Mouse (Mus musculus) intestine, embryonic 15.5 days (tissue): Measurements from ENCODE around the gene Tenm4. TPM values are rescaled to one million over a fixed set of nuclear protein-coding genes. Genes with fewer than 3 reads are reported as not detected.

Experiments
- ATAC-seq: fragments of 200-750 bp; cut with Nextera tagmentation; 2 replicates; pipeline ENCODE4 v1.8.0; 2017; ENCODE audit warnings: moderate TSS enrichment, moderate library complexity
- H3K27ac ChIP-seq: fragments of 300-500 bp; sonication (generic); 2 replicates; pipeline ENCODE4 v1.5.1; 2015; ENCODE audit warnings: mild to moderate bottlenecking, inconsistent platforms
- H3K27me3 ChIP-seq: fragments of 300-500 bp; sonication (generic); replicated peaks from 2 replicates; pipeline ENCODE4 v1.6.1; 2015; ENCODE audit warnings: inconsistent platforms
- H3K36me3 ChIP-seq: fragments of 300-500 bp; sonication (generic); 2 replicates; pipeline ENCODE4 v1.6.1; 2015; ENCODE audit warnings: inconsistent platforms
- H3K4me1 ChIP-seq: fragments of 300-500 bp; sonication (generic); replicated peaks from 2 replicates; pipeline ENCODE4 v1.6.1; 2015; ENCODE audit warnings: inconsistent platforms
- H3K4me2 ChIP-seq: fragments of 300-500 bp; sonication (generic); replicated peaks from 2 replicates; pipeline ENCODE4 v1.6.1; 2015; ENCODE audit warnings: mild to moderate bottlenecking, inconsistent platforms
- H3K4me3 ChIP-seq: fragments of 300-500 bp; sonication (generic); replicated peaks from 2 replicates; pipeline ENCODE4 v1.5.1; 2015; ENCODE audit warnings: inconsistent platforms
- H3K9ac ChIP-seq: fragments of 300-500 bp; sonication (generic); 2 replicates; pipeline ENCODE4 v1.6.1; 2015; ENCODE audit warnings: inconsistent platforms
- H3K9me3 ChIP-seq: fragments of 300-500 bp; sonication (generic); 2 replicates; pipeline ENCODE4 v1.6.1; 2016; ENCODE audit warnings: inconsistent platforms
- WGBS: fragments of 180-500 bp; shearing (Covaris S2); methylation state at CpG from one replicate; pipeline ENCODE4 v1.1.7; 2015; 5-methylcytosine and 5-hydroxymethylcytosine counted together
- polyA plus RNA-seq: library from polyadenylated mRNA; unstranded; fragments of >200 nt; fragmentation: Nextera tagmentation; extraction: Ambion mirVana; gene quantifications from 2 replicates; pipeline ENCODE4 v1.2.1, GENCODE M21; 2015

Tenm4 gene
- polyA plus RNA-seq, 1 experiment from 2014 or later, result 22.0 TPM

- no peak overlapping the region for H3K9ac ChIP-seq
- ATAC-seq, result peak; percentile 18; the same call in 1 of the 2 replicates
- no peak overlapping the region for H3K4me3 ChIP-seq
- H3K27ac ChIP-seq, result peak overlapping the region; percentile 64
- 40% methylated on average over 5 of the region's 5 CpGs for WGBS
- no peaks in the 10 kb centered on the region for H3K27me3 ChIP-seq
- no peaks in the 10 kb centered on the region for H3K36me3 ChIP-seq
- no peaks in the 10 kb centered on the region for H3K9me3 ChIP-seq
- peaks cover 7% of the 10 kb centered on the region; the same call in 1 of the 2 replicates for H3K4me1 ChIP-seq
- no peak overlapping the region for H3K4me2 ChIP-seq
Observed at GRCm38 (mm10) chr7:96510396-96510795, 339.4 kb downstream of the Tenm4 start.

DNA sequence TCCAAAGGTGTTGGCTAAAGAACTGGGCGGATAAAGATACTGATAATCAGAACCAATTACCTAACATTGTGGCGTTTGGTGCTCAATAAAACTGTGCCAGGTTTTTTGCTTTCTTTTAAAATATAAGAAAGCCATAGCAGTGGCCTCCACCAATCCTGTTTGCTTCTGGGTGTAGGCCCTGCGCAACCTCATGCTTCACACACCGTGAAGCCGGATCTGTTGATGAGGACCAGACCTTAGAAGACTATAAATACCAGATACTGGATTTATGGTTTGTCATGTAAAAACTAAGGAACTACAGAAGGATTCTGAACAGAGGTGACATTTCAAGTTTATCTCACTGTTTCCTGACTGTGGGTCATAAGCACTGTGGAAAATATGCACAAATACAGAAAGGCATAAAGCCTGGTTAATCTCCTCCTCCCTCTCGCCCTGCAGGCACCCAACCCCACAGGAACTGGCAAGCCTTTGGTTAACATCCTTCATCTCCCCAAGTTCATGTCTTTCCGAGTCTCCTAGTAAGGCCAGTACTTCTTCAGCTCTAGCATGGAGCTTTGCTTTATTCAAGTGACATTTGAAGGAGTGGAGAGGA lies 340.1 kb downstream of the Tenm4 start:
- peak; percentile 83 for ATAC-seq
- WGBS, result 52% methylated on average over 7 of the region's 7 CpGs
- Histone ChIP-seq H3K4me2 (no peak overlapping the region), H3K9me3 (no peaks in the 10 kb centered on the region), H3K9ac (no peak overlapping the region), H3K4me1 (peaks cover 7% of the 10 kb centered on the region; the same call in 1 of the 2 replicates), H3K36me3 (no peaks in the 10 kb centered on the region), H3K27ac (peak overlapping the region; percentile 71), H3K4me3 (no peak overlapping the region), H3K27me3 (no peaks in the 10 kb centered on the region)

DNA sequence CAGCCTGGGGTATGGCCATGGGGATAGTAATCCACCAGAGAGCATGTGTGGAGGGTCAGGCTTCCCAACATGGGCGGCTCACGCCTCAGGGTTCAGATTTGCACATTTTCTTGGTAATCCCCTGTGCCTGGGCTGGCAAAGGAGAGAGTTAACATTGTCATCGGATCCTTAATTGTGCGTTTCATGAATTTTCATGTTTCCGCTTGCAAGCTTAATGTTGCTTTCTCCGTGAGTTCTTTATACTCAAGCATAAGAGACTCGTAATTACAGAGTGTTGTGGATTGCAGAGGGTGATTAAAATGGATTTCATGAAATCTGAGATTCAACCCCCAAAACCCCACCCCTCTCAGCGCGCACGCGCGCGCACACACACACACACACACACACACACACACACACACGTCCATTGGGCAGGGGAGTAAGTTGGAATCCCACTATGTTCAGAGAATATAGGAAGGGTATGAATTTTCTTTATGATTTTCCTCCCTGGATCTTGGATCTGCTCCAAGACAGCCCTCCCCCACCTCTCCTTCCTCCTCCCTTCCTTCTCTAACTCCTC lies 341.0 kb downstream of the Tenm4 start:
- 75% methylated on average over 14 of the region's 14 CpGs for WGBS
- ATAC-seq, result no peak

DNA sequence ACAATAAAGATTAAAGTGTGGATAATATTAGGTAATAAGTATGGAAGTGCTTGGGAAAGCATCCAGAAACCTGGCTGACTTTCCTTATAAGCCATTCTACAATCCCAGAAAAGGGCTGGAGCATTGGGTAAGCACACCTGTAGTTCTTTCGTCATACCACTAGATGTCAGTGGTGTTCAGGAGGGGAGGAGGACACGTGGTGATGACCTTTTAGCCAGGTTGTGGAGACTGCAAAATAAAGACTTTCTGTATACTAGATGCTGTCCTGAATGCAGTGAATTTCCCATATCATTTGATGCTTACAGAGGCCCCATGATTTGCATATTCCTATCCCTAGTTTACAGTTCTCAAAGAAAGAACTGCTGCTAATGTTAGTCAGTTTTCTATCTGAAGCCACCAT lies 348.2 kb downstream of the Tenm4 start:
- Histone ChIP-seq H3K9ac (no peak overlapping the region), H3K27ac (no peak overlapping the region), H3K4me3 (no peak overlapping the region), H3K27me3 (no peaks in the 10 kb centered on the region), H3K9me3 (no peaks in the 10 kb centered on the region), H3K36me3 (no peaks in the 10 kb centered on the region), H3K4me2 (no peak overlapping the region), H3K4me1 (0 out of 2 replicates have a peak, but pooled peaks cover 3% of the 10 kb centered on the region)
- 0% methylated on average over 2 of the region's 2 CpGs for WGBS
- 0 out of 2 replicates have a peak, but pooled peaks have one; percentile 31 for ATAC-seq

More for the DNA sequence above, 341.0 kb downstream of the Tenm4 start:
- no peaks in the 10 kb centered on the region for H3K36me3 ChIP-seq
- H3K4me1 ChIP-seq, result peaks cover 7% of the 10 kb centered on the region; the same call in 1 of the 2 replicates
- no peak overlapping the region for H3K4me3 ChIP-seq
- H3K27ac ChIP-seq, result peak overlapping the region; percentile 71
- no peak overlapping the region for H3K9ac ChIP-seq
- H3K9me3 ChIP-seq, result no peaks in the 10 kb centered on the region
- no peaks in the 10 kb centered on the region for H3K27me3 ChIP-seq
- no peak overlapping the region for H3K4me2 ChIP-seq

DNA sequence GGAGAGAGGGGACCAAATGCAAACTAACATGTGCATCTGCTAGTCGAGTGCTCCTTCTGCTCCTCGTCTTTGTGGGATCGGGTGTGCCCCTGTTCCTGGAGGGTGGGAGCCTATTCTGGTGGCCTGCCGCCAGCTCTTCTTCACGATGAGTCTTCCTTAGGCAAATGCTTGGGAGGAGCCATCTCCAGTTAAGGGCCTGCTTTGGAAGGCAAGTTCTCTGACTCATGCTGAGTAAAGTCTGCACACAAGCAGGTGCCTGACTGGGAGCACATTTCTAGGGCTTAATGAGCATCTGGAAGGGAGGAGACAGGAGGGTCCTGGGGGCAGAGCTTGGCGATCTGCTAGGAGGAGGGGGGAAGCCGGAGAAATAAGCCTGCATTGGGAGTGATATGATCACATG lies 350.9 kb downstream of the Tenm4 start:
- Histone ChIP-seq H3K4me2 (no peak overlapping the region), H3K27ac (no peak overlapping the region), H3K27me3 (no peaks in the 10 kb centered on the region), H3K9ac (no peak overlapping the region), H3K4me3 (no peak overlapping the region), H3K9me3 (no peaks in the 10 kb centered on the region), H3K4me1 (0 out of 2 replicates have a peak, but pooled peaks cover 3% of the 10 kb centered on the region), H3K36me3 (no peaks in the 10 kb centered on the region)
- no peak for ATAC-seq
- 60% methylated on average over 7 of the region's 7 CpGs for WGBS

- Histone ChIP-seq H3K9me3 (no peaks in the 10 kb centered on the region), H3K36me3 (no peaks in the 10 kb centered on the region), H3K4me1 (0 out of 2 replicates have a peak, but pooled peaks cover 3% of the 10 kb centered on the region), H3K4me2 (no peak overlapping the region), H3K4me3 (no peak overlapping the region), H3K27me3 (no peaks in the 10 kb centered on the region), H3K27ac (no peak overlapping the region), H3K9ac (no peak overlapping the region)
- 35% methylated on average over 2 of the region's 2 CpGs for WGBS
- peak; percentile 52; the same call in 1 of the 2 replicates for ATAC-seq
Observed at GRCm38 (mm10) chr7:96523673-96524072, 352.6 kb downstream of the Tenm4 start.

DNA sequence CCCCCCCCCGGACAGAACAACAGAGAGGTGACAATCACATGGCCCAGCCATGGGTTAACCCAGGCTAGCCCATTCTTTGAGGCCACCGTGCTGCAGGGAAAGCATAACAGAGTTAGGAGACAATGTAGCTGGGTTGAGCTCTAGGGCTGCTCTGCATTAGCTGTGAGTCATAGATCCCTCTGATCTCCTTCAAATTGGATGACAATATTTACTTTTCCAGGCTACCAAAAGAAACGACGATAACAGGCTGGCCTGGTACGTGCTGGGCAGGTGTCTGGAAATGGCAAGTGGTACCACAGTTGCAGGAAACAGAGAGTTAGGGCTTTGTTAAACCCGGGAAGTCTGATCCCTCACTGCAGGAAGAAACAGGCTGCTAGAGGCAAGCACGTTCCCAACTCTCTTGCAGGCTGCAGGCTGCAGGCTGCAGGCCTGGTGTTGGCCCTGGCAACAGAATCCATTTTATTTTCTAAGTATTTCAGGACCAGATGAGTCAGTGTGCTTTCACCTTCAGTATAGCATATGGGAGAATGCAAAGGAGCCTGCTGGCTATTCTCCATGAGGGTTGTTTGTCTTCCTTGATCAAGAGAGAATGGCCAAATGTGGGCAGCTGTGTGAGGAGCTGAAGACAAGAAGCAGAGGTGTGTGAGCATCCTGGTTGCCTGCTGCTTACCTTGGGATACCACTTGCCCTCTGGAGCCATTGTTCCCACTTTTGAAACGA lies 353.6 kb downstream of the Tenm4 start:
- no peaks in the 10 kb centered on the region for H3K27me3 ChIP-seq
- H3K9me3 ChIP-seq, result no peaks in the 10 kb centered on the region
- H3K9ac ChIP-seq, result no peak overlapping the region
- H3K4me1 ChIP-seq, result 0 out of 2 replicates have a peak, but pooled peaks cover 3% of the 10 kb centered on the region
- H3K4me2 ChIP-seq, result no peak overlapping the region
- ATAC-seq, result peak; percentile 64
- 52% methylated on average over 8 of the region's 8 CpGs for WGBS
- no peak overlapping the region for H3K27ac ChIP-seq
- no peak overlapping the region for H3K4me3 ChIP-seq
- H3K36me3 ChIP-seq, result no peaks in the 10 kb centered on the region

- H3K27ac ChIP-seq, result no peak overlapping the region
Observed at GRCm38 (mm10) chr7:96525344-96525743, 354.3 kb downstream of the Tenm4 start.

GRCm38 (mm10) chr7:96530571-96531426 lies 359.8 kb downstream of the Tenm4 start:
- Histone ChIP-seq H3K9ac (no peak overlapping the region), H3K4me1 (no peaks in the 10 kb centered on the region), H3K9me3 (no peaks in the 10 kb centered on the region), H3K36me3 (no peaks in the 10 kb centered on the region), H3K4me2 (no peak overlapping the region), H3K27me3 (no peaks in the 10 kb centered on the region), H3K4me3 (no peak overlapping the region), H3K27ac (no peak overlapping the region)
- no peak for ATAC-seq
- 77% methylated on average over 10 of the region's 10 CpGs for WGBS

More at GRCm38 (mm10) chr7:96525344-96525743, 354.3 kb downstream of the Tenm4 start:
- Histone ChIP-seq H3K9me3 (no peaks in the 10 kb centered on the region), H3K27me3 (no peaks in the 10 kb centered on the region), H3K9ac (no peak overlapping the region), H3K36me3 (no peaks in the 10 kb centered on the region), H3K4me2 (no peak overlapping the region), H3K4me1 (0 out of 2 replicates have a peak, but pooled peaks cover 3% of the 10 kb centered on the region), H3K4me3 (no peak overlapping the region)
- WGBS, result 67% methylated on average over 1 of the region's 1 CpGs
- ATAC-seq, result no peak

DNA sequence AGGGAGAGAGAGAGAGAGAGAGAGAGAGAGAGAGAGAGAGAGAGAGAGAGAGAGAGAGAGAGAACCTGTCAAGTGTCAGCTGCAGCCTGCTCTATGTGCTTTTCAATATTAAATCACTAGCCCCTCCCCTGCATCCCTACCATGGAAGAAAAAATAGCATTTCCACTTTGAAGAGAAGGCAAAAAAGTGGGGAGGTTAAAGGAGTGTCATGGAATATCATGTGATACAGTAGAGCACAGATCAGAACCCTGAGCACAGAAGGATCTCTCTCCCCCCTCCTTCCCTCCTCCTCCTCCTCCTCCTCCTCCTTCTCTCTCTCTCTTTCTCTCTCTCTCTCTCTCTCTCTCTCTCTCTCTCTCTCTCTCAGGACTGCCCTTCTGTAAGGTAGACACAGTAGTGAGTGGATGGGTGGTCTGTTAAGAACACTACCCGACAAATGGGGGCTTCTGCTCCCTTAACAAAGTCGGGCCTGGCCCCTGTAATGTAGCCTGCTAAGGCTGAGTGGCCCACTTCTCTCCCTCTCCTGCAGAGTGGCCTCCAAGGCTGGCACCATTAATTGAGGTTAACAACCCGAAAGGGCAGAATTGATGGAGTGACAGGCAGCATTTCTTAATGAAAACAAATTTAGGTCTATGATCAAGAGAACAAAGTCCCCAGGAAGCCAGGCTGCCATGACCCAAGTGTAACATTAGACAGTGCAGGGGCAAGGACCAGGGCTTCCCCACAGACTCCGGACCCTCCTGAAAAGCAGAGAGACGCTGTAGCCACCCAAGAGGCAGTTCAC lies 361.1 kb downstream of the Tenm4 start:
- ATAC-seq, result no peak
- Histone ChIP-seq H3K4me2 (no peak overlapping the region), H3K27ac (no peak overlapping the region), H3K9me3 (no peaks in the 10 kb centered on the region), H3K4me3 (no peak overlapping the region), H3K9ac (no peak overlapping the region), H3K4me1 (0 out of 2 replicates have a peak, but pooled peaks cover 2% of the 10 kb centered on the region), H3K36me3 (no peaks in the 10 kb centered on the region), H3K27me3 (no peaks in the 10 kb centered on the region)
- 30% methylated on average over 5 of the region's 5 CpGs for WGBS

DNA sequence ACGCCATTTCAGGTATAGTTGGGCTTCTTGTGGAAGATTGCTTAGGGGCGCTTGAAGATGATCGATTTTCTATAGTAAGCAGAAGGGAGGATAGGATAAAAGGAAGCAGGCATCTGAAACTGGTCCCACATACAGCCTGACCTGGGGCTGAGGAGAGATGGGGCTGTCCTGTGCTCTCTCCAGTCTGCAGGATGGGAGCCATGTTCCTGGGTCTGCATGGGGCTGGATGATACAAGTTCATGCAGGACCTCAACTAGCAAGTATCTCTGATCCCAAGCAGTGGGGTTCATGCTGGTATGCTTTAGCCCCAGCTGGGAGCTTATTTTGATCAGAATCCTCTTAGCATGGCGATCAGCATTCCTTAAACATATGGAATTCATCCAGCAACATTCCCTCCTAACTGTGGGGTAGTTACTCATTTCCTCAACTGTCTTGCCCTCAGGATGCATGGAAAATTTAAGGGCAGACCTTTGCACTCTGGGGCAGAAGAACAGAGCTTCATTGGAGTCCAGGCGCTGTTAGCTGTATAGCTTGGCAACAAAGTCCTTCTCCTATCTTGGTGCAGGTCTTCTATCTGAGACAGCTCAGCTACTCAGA lies 361.9 kb downstream of the Tenm4 start:
- Histone ChIP-seq H3K9me3 (no peaks in the 10 kb centered on the region), H3K4me3 (no peak overlapping the region), H3K27ac (no peak overlapping the region), H3K4me2 (no peak overlapping the region), H3K36me3 (no peaks in the 10 kb centered on the region), H3K9ac (no peak overlapping the region), H3K4me1 (0 out of 2 replicates have a peak, but pooled peaks cover 2% of the 10 kb centered on the region), H3K27me3 (no peaks in the 10 kb centered on the region)
- no peak for ATAC-seq
- 78% methylated on average over 5 of the region's 5 CpGs for WGBS
